Mouse (Mus musculus) kidney, adult 2 months (tissue): Measurements from ENCODE around the gene Prkaca.

Experiments
- CTCF ChIP-seq: fragments of 200-500 bp; conservative IDR thresholded peaks from 2 replicates; pipeline ENCODE4 v1.5.1; 2011; ENCODE audit warnings: low read depth, mild to moderate bottlenecking, control low read depth, low read length, moderate library complexity, mixed read lengths; ENCODE audit not compliant: insufficient read depth, insufficient read length
- POLR2A ChIP-seq: fragments of 200-500 bp; IDR thresholded peaks from one replicate; pipeline ENCODE4 v1.6.1; 2011; ENCODE audit warnings: low read depth, low read length, control low read depth

GRCm38 (mm10) chr8:83978200-83978599 is 5.4 kb downstream of the Prkaca start:
- TF ChIP-seq POLR2A = no peak
- no peak for TF ChIP-seq CTCF
